In the genomic region with DNA sequence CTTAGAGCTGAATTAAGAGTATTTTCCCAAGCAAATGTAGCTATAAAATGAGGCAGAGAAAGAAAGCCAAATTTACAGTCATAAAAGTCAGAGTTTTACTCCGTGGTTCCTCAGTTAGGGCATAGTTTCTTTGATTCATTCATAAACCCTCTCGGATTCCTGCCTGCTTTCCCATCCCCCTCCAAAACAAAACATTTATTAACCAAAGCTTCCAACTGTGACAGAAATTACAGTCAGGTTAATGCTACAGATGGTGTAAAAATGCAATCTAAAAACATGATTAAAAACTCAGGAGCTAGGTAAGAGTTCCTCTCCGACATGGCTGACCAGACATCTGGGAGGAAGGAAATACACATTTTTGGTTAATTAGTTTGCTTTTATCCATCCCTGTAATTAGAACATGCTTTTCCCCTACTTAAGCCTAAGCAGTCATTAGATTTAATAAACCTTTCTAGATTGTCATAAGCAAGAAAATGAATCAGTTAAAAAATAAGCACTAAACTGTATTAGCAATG, we compare ENCODE assay signal across 20 mouse cellular contexts.
DNase-seq lines count a peak whose midpoint lies in the region; ATAC-seq and TF ChIP-seq lines count a peak whose summit lies in the region.
"Had no signal": no experiment of that assay in that cellular context is flagged by ENCODE, and none has a peak within 500 bp of the region (broad histone marks: within the 10 kb centered on the region; RNA-seq: fewer than 3 reads in every experiment).

No protein-coding gene starts in this region.

- H3K4me3 ChIP-seq in hindbrain, embryonic 16.5 days (ENCODE audit: low read length) = no peak overlapping the region
- no peak overlapping the region for H3K4me3 ChIP-seq in hindbrain, postnatal 0 days (ENCODE audit: low read length)
- H3K4me3 ChIP-seq in kidney, embryonic 15.5 days (replicated peaks) = no peak overlapping the region
- H3K4me3 ChIP-seq in neural tube, embryonic 14.5 days (ENCODE audit: low read depth, low read length) = no peak overlapping the region
- no peak overlapping the region for H3K4me3 ChIP-seq in neural tube, embryonic 15.5 days (replicated peaks)
- H3K4me3 ChIP-seq: embryonic facial prominence, embryonic 12.5 days; forebrain, embryonic 13.5 days; gastrocnemius, adult 2 months; heart, embryonic 12.5 days; hindbrain, embryonic 12.5 days had no signal

- intact Hi-C loops in heart, postnatal 10 days (cut with DNase I) = no loop called here

- TF ChIP-seq CTCF in hindbrain, postnatal 0 days (IDR thresholded peaks at IDR 0.05; ENCODE audit: low read depth) = no peak

- peak; percentile 38; the same call in 1 of the 2 replicates for ATAC-seq in hindbrain, embryonic 16.5 days
- no peak for ATAC-seq in hindbrain, postnatal 0 days
- 0 out of 2 replicates have a peak, but pooled peaks have one; percentile 49 for ATAC-seq in kidney, embryonic 15.5 days (replicated peaks; ENCODE audit: low FRiP score)
- peak; percentile 23; the same call in 1 of the 2 replicates for ATAC-seq in neural tube, embryonic 14.5 days (ENCODE audit: low read depth)
- peak; percentile 51; the same call in 1 of the 2 replicates for ATAC-seq in neural tube, embryonic 15.5 days (ENCODE audit: low FRiP score)
- ATAC-seq: forebrain, embryonic 13.5 days had no signal

- no peaks in the 10 kb centered on the region for H3K27me3 ChIP-seq in hindbrain, embryonic 16.5 days (replicated peaks; ENCODE audit: control insufficient read depth, insufficient read depth, low read length)
- no peaks in the 10 kb centered on the region for H3K27me3 ChIP-seq in hindbrain, postnatal 0 days (ENCODE audit: insufficient read depth, low read length)
- no peaks in the 10 kb centered on the region for H3K27me3 ChIP-seq in kidney, embryonic 15.5 days
- H3K27me3 ChIP-seq in neural tube, embryonic 14.5 days (ENCODE audit: control insufficient read depth, insufficient read depth, low read length) = no peaks in the 10 kb centered on the region
- H3K27me3 ChIP-seq in neural tube, embryonic 15.5 days (replicated peaks) = no peaks in the 10 kb centered on the region
- H3K27me3 ChIP-seq: CH12.LX; embryonic facial prominence, embryonic 12.5 days; forebrain, embryonic 13.5 days; heart, embryonic 12.5 days; hindbrain, embryonic 12.5 days had no signal

- WGBS in hindbrain, embryonic 16.5 days = 41% methylated on average over 3 of the region's 3 CpGs
- WGBS in hindbrain, postnatal 0 days = 47% methylated on average over 3 of the region's 3 CpGs
- 35% methylated on average over 3 of the region's 3 CpGs for WGBS in kidney, embryonic 15.5 days
- 33% methylated on average over 3 of the region's 3 CpGs for WGBS in neural tube, embryonic 14.5 days
- WGBS in neural tube, embryonic 15.5 days = 23% methylated on average over 3 of the region's 3 CpGs

- H3K4me1 ChIP-seq in hindbrain, embryonic 16.5 days (ENCODE audit: control insufficient read depth, insufficient read depth, low read depth, low read length) = no peaks in the 10 kb centered on the region
- H3K4me1 ChIP-seq in hindbrain, postnatal 0 days (ENCODE audit: insufficient read depth, low read length) = no peaks in the 10 kb centered on the region
- peaks cover 11% of the 10 kb centered on the region for H3K4me1 ChIP-seq in kidney, embryonic 15.5 days
- peaks cover 5% of the 10 kb centered on the region; the same call in 1 of the 2 replicates for H3K4me1 ChIP-seq in neural tube, embryonic 14.5 days (ENCODE audit: control insufficient read depth, insufficient read depth, low read length)
- 0 out of 2 replicates have a peak, but pooled peaks cover 2% of the 10 kb centered on the region for H3K4me1 ChIP-seq in neural tube, embryonic 15.5 days

- no peak for DNase-seq in hindbrain, postnatal 0 days (ENCODE audit: low spot score)
- DNase-seq in kidney, postnatal 25 days = no peak
- DNase-seq in neural tube, embryonic 10.5 days (ENCODE audit: extremely low spot score, low spot score) = no peak
- no peak for DNase-seq in heart, postnatal 10 days
- DNase-seq: adrenal gland, postnatal 10 days; cerebellum, adult 11-12 months; cerebellum, adult 9-10 months; cerebellum, postnatal 25 days; gastrocnemius, adult 2 months; gastrocnemius, postnatal 25 days; heart, postnatal 36 days had no signal

- H3K36me3 ChIP-seq in hindbrain, embryonic 16.5 days (ENCODE audit: control insufficient read depth, insufficient read depth, low read length) = no peaks in the 10 kb centered on the region
- H3K36me3 ChIP-seq in hindbrain, postnatal 0 days (ENCODE audit: insufficient read depth, low read length) = no peaks in the 10 kb centered on the region
- no peaks in the 10 kb centered on the region for H3K36me3 ChIP-seq in kidney, embryonic 15.5 days
- H3K36me3 ChIP-seq in neural tube, embryonic 14.5 days (ENCODE audit: control insufficient read depth, insufficient read depth, low read length) = no peaks in the 10 kb centered on the region
- no peaks in the 10 kb centered on the region for H3K36me3 ChIP-seq in neural tube, embryonic 15.5 days
- H3K36me3 ChIP-seq: embryonic facial prominence, embryonic 12.5 days; heart, embryonic 12.5 days; hindbrain, embryonic 12.5 days had no signal

- no peak overlapping the region for H3K27ac ChIP-seq in hindbrain, embryonic 16.5 days (ENCODE audit: low read depth, low read length)
- no peak overlapping the region for H3K27ac ChIP-seq in hindbrain, postnatal 0 days
- no peak overlapping the region for H3K27ac ChIP-seq in kidney, embryonic 15.5 days
- no peak overlapping the region for H3K27ac ChIP-seq in neural tube, embryonic 14.5 days (ENCODE audit: low read depth, low read length)
- H3K27ac ChIP-seq in neural tube, embryonic 15.5 days (replicated peaks) = no peak overlapping the region
- H3K27ac ChIP-seq: embryonic facial prominence, embryonic 12.5 days; gastrocnemius, adult 2 months; hindbrain, embryonic 12.5 days had no signal

- no peak overlapping the region for H3K4me2 ChIP-seq in hindbrain, embryonic 16.5 days (ENCODE audit: low read length)
- H3K4me2 ChIP-seq in hindbrain, postnatal 0 days (ENCODE audit: low read depth, low read length) = no peak overlapping the region
- H3K4me2 ChIP-seq in kidney, embryonic 15.5 days = no peak overlapping the region
- H3K4me2 ChIP-seq in neural tube, embryonic 14.5 days (ENCODE audit: low read depth, low read length) = no peak overlapping the region
- H3K4me2 ChIP-seq in neural tube, embryonic 15.5 days = no peak overlapping the region
- H3K4me2 ChIP-seq: embryonic facial prominence, embryonic 12.5 days; forebrain, embryonic 13.5 days; heart, embryonic 12.5 days; hindbrain, embryonic 12.5 days had no signal

- H3K9ac ChIP-seq in hindbrain, embryonic 16.5 days (ENCODE audit: low read depth, low read length) = no peak overlapping the region
- no peak overlapping the region for H3K9ac ChIP-seq in hindbrain, postnatal 0 days (replicated peaks; ENCODE audit: low read length)
- H3K9ac ChIP-seq in kidney, embryonic 15.5 days = no peak overlapping the region
- H3K9ac ChIP-seq in neural tube, embryonic 14.5 days (replicated peaks; ENCODE audit: low read depth, low read length) = no peak overlapping the region
- no peak overlapping the region for H3K9ac ChIP-seq in neural tube, embryonic 15.5 days (replicated peaks)
- H3K9ac ChIP-seq: embryonic facial prominence, embryonic 12.5 days; forebrain, embryonic 13.5 days; heart, embryonic 12.5 days; hindbrain, embryonic 12.5 days had no signal

- no peaks in the 10 kb centered on the region for H3K9me3 ChIP-seq in hindbrain, embryonic 16.5 days (ENCODE audit: control insufficient read depth, low read length)
- no peaks in the 10 kb centered on the region for H3K9me3 ChIP-seq in hindbrain, postnatal 0 days (ENCODE audit: low read length)
- no peaks in the 10 kb centered on the region for H3K9me3 ChIP-seq in kidney, embryonic 15.5 days (replicated peaks)
- H3K9me3 ChIP-seq in neural tube, embryonic 14.5 days (ENCODE audit: control insufficient read depth, low read length) = no peaks in the 10 kb centered on the region
- H3K9me3 ChIP-seq in neural tube, embryonic 15.5 days (replicated peaks) = no peaks in the 10 kb centered on the region
- H3K9me3 ChIP-seq: embryonic facial prominence, embryonic 12.5 days; forebrain, embryonic 13.5 days; heart, embryonic 12.5 days; hindbrain, embryonic 12.5 days had no signal
